Mouse (Mus musculus) limb, embryonic 10.5 days (tissue): ENCODE measurements at regions not wholly inside any gene's neighbourhood (a gene's known extent, or its start where the extent isn't known, plus 50 kb on each side); places are given as distances from the start of the nearest gene placed in this dataset.
A peak's percentile ranks its signal among the peaks of the same experiment; 100 is the strongest.

Experiments used
- DNase-seq: peaks from one replicate; pipeline ENCODE4 v3.0.0-alpha.2; 2017; ENCODE audit warnings: low spot score
- H3K27ac ChIP-seq: fragments of 300-500 bp; sonication (generic); 2 replicates; pipeline ENCODE4 v1.5.1; 2016; ENCODE audit warnings: mild to moderate bottlenecking
- H3K27me3 ChIP-seq: fragments of 300-500 bp; sonication (generic); 2 replicates; pipeline ENCODE4 v1.6.1; 2016; ENCODE audit warnings: low read depth, mild to moderate bottlenecking; ENCODE audit not compliant: poor library complexity, severe bottlenecking
- H3K36me3 ChIP-seq: fragments of 300-500 bp; sonication (generic); 2 replicates; pipeline ENCODE4 v1.6.1; 2016; ENCODE audit warnings: mild to moderate bottlenecking, moderate library complexity
- H3K4me1 ChIP-seq: fragments of 300-500 bp; sonication (generic); 2 replicates; pipeline ENCODE4 v1.6.1; 2016
- H3K4me3 ChIP-seq: fragments of 300-500 bp; sonication (generic); 2 replicates; pipeline ENCODE4 v1.5.1; 2016; ENCODE audit warnings: mild to moderate bottlenecking, moderate library complexity
- H3K9me3 ChIP-seq: fragments of 300-500 bp; sonication (generic); replicated peaks from 2 replicates; pipeline ENCODE4 v1.6.1; 2016; ENCODE audit warnings: mild to moderate bottlenecking
- WGBS: fragments of 180-500 bp; shearing (Covaris S2); methylation state at CpG from one replicate; pipeline ENCODE4 v1.1.7; 2016; 5-methylcytosine and 5-hydroxymethylcytosine counted together

DNA sequence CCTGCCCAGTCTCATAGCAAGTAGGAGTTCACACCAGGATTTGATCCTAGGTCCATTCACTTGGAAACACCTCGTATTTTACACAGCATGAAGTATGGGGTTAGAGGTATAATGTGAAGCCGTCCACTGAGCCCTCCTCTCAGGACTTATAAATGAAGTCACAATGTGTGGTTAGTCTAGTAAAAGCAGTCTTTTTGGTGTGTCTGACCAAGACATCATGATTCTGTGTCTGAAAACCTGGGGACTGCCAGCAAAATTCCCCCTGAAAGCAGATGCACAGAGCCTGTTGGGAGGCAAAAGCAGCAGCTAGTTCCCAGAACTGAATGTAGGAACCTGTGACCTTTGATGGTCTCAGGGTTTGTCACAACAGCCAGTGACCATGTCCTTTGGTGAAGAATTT lies 91.0 kb upstream of the Ccnd2 start:
- WGBS = 85% methylated on average over 2 of the region's 2 CpGs
- peaks cover 4% of the 10 kb centered on the region; the same call in 1 of the 2 replicates for H3K27me3 ChIP-seq
- no peak overlapping the region for H3K27ac ChIP-seq
- no peak for DNase-seq
- H3K9me3 ChIP-seq = no peaks in the 10 kb centered on the region
- H3K4me3 ChIP-seq = no peak overlapping the region
- H3K4me1 ChIP-seq = peaks cover 39% of the 10 kb centered on the region
- H3K36me3 ChIP-seq = no peaks in the 10 kb centered on the region

DNA sequence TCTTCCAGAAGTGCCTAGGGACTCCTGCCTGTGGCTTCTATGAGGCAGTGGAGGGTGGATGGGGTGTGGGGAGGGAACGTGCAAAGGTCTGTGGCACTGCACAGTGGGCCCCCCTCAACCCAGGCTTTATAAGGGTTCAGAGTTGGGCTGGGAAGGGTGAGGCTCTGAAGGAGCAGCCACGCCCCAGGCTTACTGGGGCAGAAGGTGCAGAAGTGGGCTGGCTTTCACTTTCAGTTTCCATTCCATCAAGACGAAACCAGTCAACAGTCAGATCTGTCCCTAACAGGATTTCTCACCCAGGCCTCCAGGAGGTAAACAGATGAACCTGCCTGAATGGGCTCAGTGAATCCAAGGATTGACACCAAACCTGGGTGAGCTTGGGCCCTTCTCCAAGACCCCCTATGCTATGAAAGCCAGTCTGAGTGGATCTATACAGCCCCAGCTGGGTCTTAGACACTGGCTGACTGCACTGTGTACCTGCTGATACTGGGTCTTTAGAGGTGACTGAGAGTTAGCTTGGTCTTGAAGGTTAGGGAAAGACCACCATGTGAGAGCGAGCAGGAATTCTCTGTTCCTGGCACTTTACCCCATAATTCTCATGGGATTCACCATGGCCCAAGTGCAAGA lies 93.9 kb upstream of the Ccnd2 start:
- Histone ChIP-seq H3K36me3 (no peaks in the 10 kb centered on the region), H3K4me3 (no peak overlapping the region), H3K27me3 (peaks cover 4% of the 10 kb centered on the region; the same call in 1 of the 2 replicates), H3K9me3 (no peaks in the 10 kb centered on the region), H3K4me1 (peaks cover 52% of the 10 kb centered on the region), H3K27ac (no peak overlapping the region)
- WGBS = 84% methylated on average over 4 of the region's 4 CpGs
- DNase-seq = no peak

DNA sequence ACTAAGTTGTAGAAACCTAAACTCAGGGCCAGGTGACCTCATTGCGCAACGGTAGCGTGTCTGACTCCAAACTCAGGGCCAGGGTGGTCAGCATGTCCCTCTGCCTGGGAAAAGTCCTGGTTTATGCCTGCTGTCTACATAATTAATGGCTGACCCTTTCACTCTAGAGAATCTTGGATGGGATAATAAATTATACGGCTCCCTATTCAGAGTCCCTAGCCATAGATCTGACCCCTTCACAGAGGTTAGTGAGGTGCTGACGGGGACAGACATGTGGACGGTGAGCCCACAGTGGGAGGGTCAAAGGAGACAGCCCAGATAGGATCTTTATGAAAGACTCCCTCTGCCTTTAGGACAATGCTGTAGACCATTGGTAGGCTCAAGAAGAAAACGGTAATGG lies 94.7 kb upstream of the Ccnd2 start:
- Histone ChIP-seq H3K4me3 (no peak overlapping the region), H3K36me3 (no peaks in the 10 kb centered on the region), H3K27me3 (no peaks in the 10 kb centered on the region), H3K9me3 (no peaks in the 10 kb centered on the region), H3K4me1 (peaks cover 52% of the 10 kb centered on the region), H3K27ac (no peak overlapping the region)
- WGBS = 48% methylated on average over 7 of the region's 7 CpGs
- no peak for DNase-seq

GRCm38 (mm10) chr6:127247343-127247742 lies 95.3 kb upstream of the Ccnd2 start:
- DNase-seq = no peak
- Histone ChIP-seq H3K4me3 (no peak overlapping the region), H3K27ac (peak overlapping the region; percentile 67), H3K27me3 (no peaks in the 10 kb centered on the region), H3K9me3 (no peaks in the 10 kb centered on the region), H3K4me1 (peaks cover 56% of the 10 kb centered on the region), H3K36me3 (no peaks in the 10 kb centered on the region)
- WGBS = 20% methylated on average over 5 of the region's 5 CpGs

GRCm38 (mm10) chr6:127250181-127250873 lies 98.3 kb upstream of the Ccnd2 start:
- whole genome bisulfite sequencing = 51% methylated on average over 8 of the region's 8 CpGs
- Histone ChIP-seq H3K27ac (peak overlapping the region; percentile 93), H3K36me3 (no peaks in the 10 kb centered on the region), H3K4me1 (peaks cover 67% of the 10 kb centered on the region), H3K4me3 (peak overlapping the region; percentile 37; the same call in 1 of the 2 replicates), H3K9me3 (no peaks in the 10 kb centered on the region), H3K27me3 (no peaks in the 10 kb centered on the region)
- DNase-seq = no peak

DNA sequence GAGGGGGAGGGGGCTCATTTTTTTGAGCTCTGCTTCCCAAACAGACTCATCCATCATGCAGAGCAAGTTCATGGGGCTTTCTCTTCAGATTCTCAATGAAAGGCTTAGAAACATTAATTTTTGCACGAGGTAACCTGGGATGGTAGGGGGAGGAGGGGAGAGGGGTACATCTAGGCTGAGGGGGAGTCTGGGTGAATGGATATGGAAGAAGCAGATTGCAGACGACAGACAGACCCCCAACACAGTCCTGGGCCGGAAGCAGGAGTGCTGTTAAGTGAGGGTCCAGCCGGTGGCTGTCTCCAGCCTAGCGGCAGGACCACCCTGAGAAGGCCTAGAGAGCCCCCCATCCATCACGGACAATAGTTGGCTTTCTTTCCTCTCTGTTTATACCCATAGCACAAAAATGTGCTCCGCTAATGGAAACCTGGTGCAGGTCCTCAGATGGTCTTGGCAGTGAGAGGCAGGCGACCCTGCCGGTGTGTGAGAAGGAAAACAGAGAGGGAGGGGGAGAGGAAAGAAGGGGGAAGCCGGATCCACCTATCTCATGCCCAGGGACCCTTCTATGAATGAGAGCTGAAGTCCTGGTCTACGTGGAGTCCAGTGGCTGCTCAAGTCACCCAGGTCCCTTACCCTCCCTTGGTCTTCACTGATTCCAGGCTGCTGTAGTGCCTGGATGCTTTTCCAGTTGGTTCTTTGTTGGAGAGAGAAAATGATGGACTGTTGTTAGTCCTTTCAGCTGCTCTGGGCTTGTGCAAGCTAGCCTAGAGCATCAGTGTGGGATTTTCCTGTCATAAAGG lies 99.1 kb upstream of the Ccnd2 start:
- Histone ChIP-seq H3K36me3 (no peaks in the 10 kb centered on the region), H3K4me1 (peaks cover 67% of the 10 kb centered on the region), H3K4me3 (peak overlapping the region; percentile 37), H3K27me3 (no peaks in the 10 kb centered on the region), H3K27ac (peak overlapping the region; percentile 93), H3K9me3 (no peaks in the 10 kb centered on the region)
- peak; percentile 78 for DNase-seq
- WGBS = 11% methylated on average over 11 of the region's 11 CpGs

DNA sequence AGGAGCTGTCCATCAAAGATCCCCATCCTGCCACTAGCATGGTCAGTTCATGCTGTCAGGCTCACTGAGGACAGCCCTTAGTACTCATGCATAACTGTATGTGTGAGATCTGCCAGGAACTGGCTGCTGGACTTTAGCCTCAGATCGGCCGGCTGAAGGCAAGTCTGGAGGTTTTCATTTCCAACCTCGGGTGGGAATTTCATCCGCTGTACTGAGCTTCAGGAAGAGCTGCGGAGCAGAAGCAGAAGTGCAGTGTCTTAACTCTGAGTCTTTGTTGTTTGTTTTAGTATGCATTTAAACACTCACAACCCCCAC lies 99.6 kb upstream of the Ccnd2 start:
- H3K27me3 ChIP-seq = no peaks in the 10 kb centered on the region
- DNase-seq = peak; percentile 74
- WGBS = 1% methylated on average over 5 of the region's 5 CpGs
- peak overlapping the region; percentile 93 for H3K27ac ChIP-seq
- peaks cover 66% of the 10 kb centered on the region for H3K4me1 ChIP-seq
- H3K36me3 ChIP-seq = no peaks in the 10 kb centered on the region
- H3K4me3 ChIP-seq = peak overlapping the region; percentile 37
- H3K9me3 ChIP-seq = no peaks in the 10 kb centered on the region

- peaks cover 60% of the 10 kb centered on the region for H3K4me1 ChIP-seq
- 0% methylated on average over 3 of the region's 3 CpGs for WGBS
Observed at GRCm38 (mm10) chr6:127252000-127252721, 100.2 kb upstream of the Ccnd2 start.

GRCm38 (mm10) chr6:127253935-127254334 lies 101.9 kb upstream of the Ccnd2 start:
- Histone ChIP-seq H3K9me3 (no peaks in the 10 kb centered on the region), H3K4me3 (no peak overlapping the region), H3K27ac (peak overlapping the region; percentile 50; the same call in 1 of the 2 replicates), H3K27me3 (no peaks in the 10 kb centered on the region), H3K4me1 (peaks cover 45% of the 10 kb centered on the region), H3K36me3 (no peaks in the 10 kb centered on the region)
- WGBS = 87% methylated on average over 3 of the region's 3 CpGs
- DNase-seq = no peak

More at GRCm38 (mm10) chr6:127252000-127252721, 100.2 kb upstream of the Ccnd2 start:
- H3K27ac ChIP-seq = peak overlapping the region; percentile 93
- DNase-seq = peak; percentile 74
- H3K36me3 ChIP-seq = no peaks in the 10 kb centered on the region
- no peaks in the 10 kb centered on the region for H3K27me3 ChIP-seq
- H3K4me3 ChIP-seq = peak overlapping the region; percentile 37
- no peaks in the 10 kb centered on the region for H3K9me3 ChIP-seq

DNA sequence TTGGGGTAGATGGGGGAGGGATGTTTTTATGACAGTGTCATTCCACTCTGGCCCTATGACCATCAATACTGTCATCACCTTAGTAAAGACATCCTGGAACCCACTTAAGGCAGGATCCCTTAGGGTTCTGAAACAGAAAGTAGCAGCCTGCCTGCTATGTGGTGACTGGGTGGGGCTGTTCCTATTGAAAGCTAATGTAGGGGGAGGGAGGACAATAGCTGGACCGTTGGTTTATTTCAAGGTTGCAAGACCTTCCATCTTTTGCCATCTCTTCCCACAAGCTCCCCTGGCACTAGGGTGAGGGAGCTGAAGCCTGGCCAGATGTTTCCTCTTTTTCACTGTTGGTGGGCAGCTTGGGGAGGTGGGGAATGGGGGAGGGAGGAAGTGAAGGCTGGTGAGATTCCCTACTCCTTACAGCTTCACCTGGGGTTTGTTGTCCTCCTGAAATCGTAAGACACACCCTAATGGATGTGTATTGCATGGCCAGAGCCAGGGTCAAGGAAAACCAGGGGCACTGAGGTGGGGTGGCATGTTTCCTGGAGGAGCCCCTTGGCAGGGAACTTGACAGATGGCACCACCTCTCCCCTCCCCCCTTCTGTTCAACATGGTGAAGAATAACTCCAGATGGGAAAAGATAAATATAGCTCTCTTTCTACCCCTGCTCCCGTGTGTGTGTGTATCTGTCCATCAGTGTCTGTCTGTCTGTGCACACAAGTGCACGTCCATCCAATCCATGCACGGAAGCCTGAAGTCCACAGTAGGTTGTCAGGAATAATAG lies 112.1 kb upstream of the Ccnd2 start:
- no peak overlapping the region for H3K4me3 ChIP-seq
- DNase-seq = no peak
- H3K9me3 ChIP-seq = no peaks in the 10 kb centered on the region
- no peak overlapping the region for H3K27ac ChIP-seq
- H3K36me3 ChIP-seq = no peaks in the 10 kb centered on the region
- H3K27me3 ChIP-seq = peaks cover 7% of the 10 kb centered on the region; the same call in 1 of the 2 replicates
- 80% methylated on average over 5 of the region's 5 CpGs for WGBS
- peaks cover 28% of the 10 kb centered on the region for H3K4me1 ChIP-seq

GRCm38 (mm10) chr6:127265063-127265775 lies 113.2 kb upstream of the Ccnd2 start:
- no peaks in the 10 kb centered on the region for H3K36me3 ChIP-seq
- 0 out of 2 replicates have a peak overlapping the region, but pooled peaks have one; percentile 2 for H3K27ac ChIP-seq
- no peaks in the 10 kb centered on the region for H3K9me3 ChIP-seq
- peaks cover 36% of the 10 kb centered on the region for H3K4me1 ChIP-seq
- DNase-seq = no peak
- WGBS = 77% methylated on average over 9 of the region's 9 CpGs
- no peak overlapping the region for H3K4me3 ChIP-seq
- peaks cover 12% of the 10 kb centered on the region; the same call in 1 of the 2 replicates for H3K27me3 ChIP-seq
